Mouse (Mus musculus) macrophage (primary cell): ENCODE data around the gene Macrod1. TPM values are rescaled to one million over a fixed set of nuclear protein-coding genes. Genes with fewer than 3 reads are reported as not detected.

ENCODE experiments used
- H3K27ac ChIP-seq: fragments of 350-480 bp; formaldehyde crosslinking; 2 replicates; pipeline ENCODE4 v1.9.0; 2021
- H3K36me3 ChIP-seq: fragments of 350-480 bp; formaldehyde crosslinking; 2 replicates; pipeline ENCODE4 v1.9.0; 2021; ENCODE audit errors: inconsistent target
- H3K4me3 ChIP-seq: fragments of 350-480 bp; formaldehyde crosslinking; 2 replicates; pipeline ENCODE4 v1.9.0; 2021; ENCODE audit errors: inconsistent target
- H3K79me2 ChIP-seq: fragments of 350-480 bp; formaldehyde crosslinking; 2 replicates; pipeline ENCODE4 v1.9.0; 2021; ENCODE audit errors: inconsistent target
- WGBS: methylation state at CpG from one replicate; pipeline ENCODE4 v1.1.7; 2026; ENCODE audit warnings: inconsistent platforms; ENCODE audit not compliant: missing documents; 5-methylcytosine and 5-hydroxymethylcytosine counted together
- polyA plus RNA-seq: library from polyadenylated mRNA; stranded (reverse); fragments of 250-400 nt; gene quantifications from 3 replicates; pipeline ENCODE4 v1.2.4, GENCODE M21; 2018; ENCODE audit warnings: inconsistent platforms

The Macrod1 gene
- polyA plus RNA-seq, 1 experiment from 2014 or later = 7.3 TPM

DNA sequence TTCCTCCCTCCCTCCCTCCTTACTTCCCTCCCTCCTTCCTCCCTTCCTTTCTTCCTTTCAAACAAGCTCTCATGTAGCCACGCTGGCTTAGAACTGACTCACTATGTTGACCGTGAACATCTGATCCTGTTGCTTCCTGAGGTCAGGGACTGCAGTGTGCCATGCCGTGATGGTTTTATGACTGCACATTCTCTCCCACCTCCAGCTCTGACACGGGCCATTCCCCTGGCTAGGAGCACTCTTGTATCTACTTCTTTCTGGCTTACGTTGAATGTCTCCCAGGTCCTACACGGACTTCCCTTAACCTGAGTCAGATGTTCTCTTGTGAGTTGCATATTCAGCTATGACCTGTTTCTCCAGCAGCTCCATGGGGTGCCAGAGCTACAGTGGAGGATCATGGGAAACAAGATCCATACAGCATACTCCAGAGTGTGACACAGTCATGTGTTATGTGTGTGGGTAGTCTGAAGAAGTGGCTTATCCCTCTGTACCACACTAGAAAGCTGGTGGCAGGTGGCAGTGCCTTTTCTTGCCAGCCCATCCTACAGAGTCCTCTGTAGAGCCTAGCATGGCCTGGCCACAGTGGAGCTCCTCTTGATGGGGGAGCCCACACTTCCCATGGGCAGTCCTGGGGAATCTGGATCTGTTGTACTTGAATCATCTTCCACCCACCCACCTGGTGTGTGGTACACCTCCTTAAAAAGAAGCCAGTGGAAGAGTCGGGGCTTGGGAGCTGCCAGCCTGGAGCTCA lies 25.1 kb downstream of the Macrod1 start:
- 81% methylated on average over 7 of the region's 7 CpGs for WGBS
- Histone ChIP-seq H3K79me2 (no peaks in the 10 kb centered on the region), H3K36me3 (no peaks in the 10 kb centered on the region), H3K27ac (no peak overlapping the region), H3K4me3 (no peak overlapping the region)

DNA sequence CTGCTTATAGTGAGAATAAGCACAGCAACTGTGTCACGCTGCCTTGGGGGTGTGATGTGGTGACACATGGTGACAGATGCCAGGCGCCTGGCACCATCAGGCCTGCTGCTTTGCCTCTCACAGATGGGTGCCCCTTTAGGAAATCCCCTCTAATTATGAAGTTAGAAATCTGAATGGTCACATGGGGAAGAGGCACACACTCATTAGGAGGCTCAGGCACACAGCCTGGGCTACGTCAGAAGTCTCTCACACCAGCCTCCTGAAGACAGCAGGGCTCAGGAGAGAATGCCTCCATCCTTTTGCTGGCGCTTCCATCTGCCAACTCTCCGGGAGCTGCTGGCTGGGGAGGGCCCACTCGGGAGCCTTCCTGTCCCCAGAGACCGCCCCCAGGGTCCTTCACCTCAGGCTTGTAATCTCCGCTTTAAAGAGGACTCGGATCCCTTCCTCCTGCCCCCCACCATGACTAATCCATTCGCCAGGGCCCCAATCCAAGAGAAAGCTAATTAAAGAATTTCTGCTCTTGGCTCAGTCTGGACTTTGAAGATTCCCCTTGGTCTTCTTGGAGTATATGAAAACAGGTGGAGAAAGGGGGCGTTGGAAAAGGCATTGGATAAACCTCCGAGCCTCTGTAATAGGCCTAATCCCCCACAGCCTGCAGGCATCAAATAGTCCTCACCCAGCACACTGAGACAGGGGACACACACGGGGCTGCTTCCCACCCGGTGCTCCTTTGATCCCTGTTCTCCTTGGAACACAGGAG lies 26.6 kb downstream of the Macrod1 start:
- WGBS = 97% methylated on average over 13 of the region's 14 CpGs
- Histone ChIP-seq H3K36me3 (no peaks in the 10 kb centered on the region), H3K4me3 (no peak overlapping the region), H3K79me2 (no peaks in the 10 kb centered on the region), H3K27ac (no peak overlapping the region)

DNA sequence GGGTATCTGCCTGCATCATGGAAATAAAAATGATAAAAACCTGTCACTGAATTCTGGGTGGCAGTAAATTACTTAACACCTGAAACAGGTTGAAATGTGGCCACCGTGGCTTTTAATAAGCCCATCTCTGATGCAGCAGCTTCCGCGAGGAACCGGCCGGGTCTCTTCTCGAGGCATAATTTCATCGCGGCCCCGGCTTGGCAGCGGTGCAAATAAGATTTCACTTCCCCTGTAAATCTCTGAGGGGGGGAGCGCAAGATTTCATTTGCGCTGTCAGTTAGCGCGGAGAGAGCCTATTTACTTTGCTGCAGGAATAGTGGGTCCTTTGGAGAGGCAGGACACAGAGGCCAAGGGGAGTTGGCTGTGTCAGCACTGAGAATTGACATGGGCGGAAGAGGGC lies 28.1 kb downstream of the Macrod1 start:
- no peak overlapping the region for H3K27ac ChIP-seq
- H3K36me3 ChIP-seq = no peaks in the 10 kb centered on the region
- no peaks in the 10 kb centered on the region for H3K79me2 ChIP-seq
- 58% methylated on average over 15 of the region's 15 CpGs for WGBS
- no peak overlapping the region for H3K4me3 ChIP-seq

DNA sequence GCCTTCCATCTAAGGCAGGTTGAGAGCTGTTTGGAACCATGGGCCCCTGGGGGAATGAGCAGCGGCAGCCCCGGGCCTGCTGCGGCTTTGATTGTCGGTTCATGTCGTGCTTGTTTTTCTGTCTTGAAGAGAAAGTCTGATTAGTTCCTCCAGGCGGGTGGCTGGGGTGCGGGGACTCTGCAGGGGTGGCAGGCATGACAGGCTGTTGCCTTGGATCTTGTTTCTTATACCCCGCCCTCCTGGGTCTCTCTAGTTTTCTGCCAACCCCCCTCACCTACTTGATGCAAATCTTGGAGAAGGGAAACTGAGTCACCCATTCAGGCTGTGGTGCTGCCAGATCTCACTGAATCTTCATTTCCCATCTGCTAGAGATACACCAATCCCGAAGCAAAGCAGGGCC lies 31.9 kb downstream of the Macrod1 start:
- Histone ChIP-seq H3K79me2 (no peaks in the 10 kb centered on the region), H3K27ac (no peak overlapping the region), H3K36me3 (no peaks in the 10 kb centered on the region), H3K4me3 (no peak overlapping the region)
- WGBS = 30% methylated on average over 9 of the region's 9 CpGs

DNA sequence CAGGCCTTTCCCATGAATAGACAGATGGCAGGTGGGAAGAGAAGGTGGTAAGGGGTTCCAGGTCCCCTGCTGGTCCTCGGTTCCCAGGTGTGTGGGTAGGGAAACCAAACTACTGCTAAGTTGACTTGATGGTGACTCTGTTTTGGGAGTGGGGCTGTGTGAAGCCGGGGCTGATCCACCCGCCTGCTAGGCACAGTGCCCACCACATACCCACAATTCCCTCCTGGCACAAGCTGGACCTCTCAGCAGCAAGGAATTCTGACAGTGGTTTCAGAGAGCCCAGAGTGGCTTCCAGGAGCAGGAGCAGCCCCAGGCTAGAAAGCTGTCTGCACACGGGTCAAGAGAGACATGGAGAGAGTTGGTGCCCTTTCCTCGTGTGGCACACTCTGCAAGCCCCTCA lies 32.4 kb downstream of the Macrod1 start:
- no peaks in the 10 kb centered on the region for H3K36me3 ChIP-seq
- H3K27ac ChIP-seq = no peak overlapping the region
- no peak overlapping the region for H3K4me3 ChIP-seq
- no peaks in the 10 kb centered on the region for H3K79me2 ChIP-seq
- 93% methylated on average over 5 of the region's 5 CpGs for WGBS

DNA sequence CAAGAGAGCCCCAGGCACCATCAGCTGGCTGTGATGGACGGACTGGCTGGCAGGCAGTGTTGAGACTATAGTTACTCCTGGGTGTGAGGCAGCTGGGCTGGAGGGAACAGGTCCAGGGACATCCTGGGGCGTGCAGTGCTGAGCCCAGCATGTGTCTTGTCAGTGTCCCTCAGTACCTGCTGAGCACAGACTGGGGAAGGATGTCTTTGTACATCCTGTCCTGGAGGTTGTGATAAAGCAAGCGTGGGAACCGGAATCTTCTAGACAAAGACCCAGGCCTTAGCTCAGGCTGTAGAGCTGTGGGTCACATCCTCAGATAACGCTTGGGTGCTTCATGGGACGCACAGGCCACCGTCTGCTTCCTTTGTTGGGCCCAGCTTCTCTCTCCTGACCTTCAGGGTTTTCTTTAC lies 33.2 kb downstream of the Macrod1 start:
- 95% methylated on average over 7 of the region's 7 CpGs for WGBS
- no peaks in the 10 kb centered on the region for H3K36me3 ChIP-seq
- H3K27ac ChIP-seq = no peak overlapping the region
- no peak overlapping the region for H3K4me3 ChIP-seq
- no peaks in the 10 kb centered on the region for H3K79me2 ChIP-seq

DNA sequence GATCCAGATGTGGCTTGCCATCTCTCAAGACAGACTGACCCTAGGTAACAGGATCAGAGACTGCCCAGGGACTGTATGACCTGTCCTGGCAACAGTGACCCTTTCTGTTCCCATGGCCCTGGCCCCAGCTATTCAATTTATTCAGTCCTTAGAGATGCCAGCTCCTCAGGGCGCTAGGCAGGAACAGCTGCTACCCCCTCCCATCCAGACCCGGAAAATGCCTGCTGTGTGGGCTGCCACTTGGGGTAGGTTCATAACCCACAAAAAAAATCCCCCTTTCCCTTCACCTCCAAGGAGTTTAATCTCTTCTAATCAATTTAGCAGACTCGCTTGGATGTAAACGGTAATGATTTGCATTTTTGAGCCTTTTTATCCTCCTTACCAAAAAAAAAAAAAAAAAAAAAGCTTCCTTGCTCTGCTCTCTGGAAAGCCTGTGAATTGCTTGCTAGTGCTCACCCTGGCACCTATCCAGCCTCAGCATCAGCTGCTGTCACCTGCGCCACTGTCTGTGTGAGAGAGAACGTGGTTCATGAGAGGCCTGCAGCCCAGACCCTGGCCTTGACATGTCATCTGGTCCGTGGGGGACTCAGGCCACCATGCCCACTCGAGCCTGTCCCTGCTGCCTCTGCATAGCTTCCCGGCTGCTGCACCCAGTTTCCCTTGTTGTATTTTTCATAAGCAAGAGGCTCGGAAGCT lies 33.9 kb downstream of the Macrod1 start:
- H3K79me2 ChIP-seq = no peaks in the 10 kb centered on the region
- no peak overlapping the region for H3K4me3 ChIP-seq
- no peaks in the 10 kb centered on the region for H3K36me3 ChIP-seq
- H3K27ac ChIP-seq = no peak overlapping the region
- 71% methylated on average over 10 of the region's 10 CpGs for WGBS

DNA sequence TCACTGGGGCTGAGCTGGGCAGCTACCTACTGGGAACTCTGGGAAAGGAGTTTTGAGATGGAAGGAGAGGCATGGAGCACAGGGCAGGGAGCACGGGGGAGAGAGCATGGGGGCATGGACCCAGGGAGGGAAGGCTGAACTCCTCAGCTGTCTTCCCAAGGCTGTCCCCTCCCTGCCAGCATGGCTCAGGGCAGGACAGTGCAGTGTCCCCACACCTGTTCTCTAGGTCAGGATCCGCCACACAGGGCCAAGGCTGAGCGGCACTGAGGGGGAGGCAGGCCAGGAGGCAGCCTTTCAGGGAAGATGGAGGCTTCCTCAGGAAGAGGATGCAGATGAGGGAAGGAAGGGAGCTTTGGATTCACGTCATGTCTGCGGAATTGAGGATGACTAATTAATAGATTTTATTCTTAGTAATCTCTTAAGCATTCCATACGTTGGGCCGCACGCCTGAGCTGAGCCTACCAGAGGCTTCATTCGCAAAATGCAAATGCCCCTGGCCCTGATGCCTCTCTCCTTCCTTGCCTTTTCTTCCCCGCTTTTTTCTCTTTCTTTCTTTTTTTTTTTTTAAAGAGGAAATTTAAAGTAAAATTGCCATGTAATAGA lies 34.9 kb downstream of the Macrod1 start:
- Histone ChIP-seq H3K4me3 (no peak overlapping the region), H3K79me2 (no peaks in the 10 kb centered on the region), H3K27ac (no peak overlapping the region), H3K36me3 (no peaks in the 10 kb centered on the region)
- 88% methylated on average over 8 of the region's 10 CpGs for WGBS

DNA sequence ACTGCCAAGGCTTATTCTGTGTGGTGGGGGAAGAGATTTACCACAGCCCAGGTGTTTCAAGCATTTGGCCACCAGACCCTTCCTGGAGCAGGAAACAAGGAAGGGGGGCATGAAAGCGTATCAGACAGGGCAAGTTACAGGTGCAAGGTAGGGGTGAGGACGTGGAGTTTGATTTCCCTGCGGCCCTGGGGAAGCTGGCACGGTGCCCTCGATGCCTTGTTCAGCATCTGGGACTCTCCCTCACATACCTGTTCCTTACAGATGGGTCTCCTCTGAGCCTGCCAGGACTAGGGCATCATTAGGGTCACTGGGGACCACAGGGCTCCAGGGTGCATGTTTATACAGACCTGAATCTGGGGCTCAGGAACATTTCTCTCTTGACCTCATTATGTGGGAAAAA lies 36.1 kb downstream of the Macrod1 start:
- WGBS = 45% methylated on average over 5 of the region's 5 CpGs
- Histone ChIP-seq H3K27ac (no peak overlapping the region), H3K4me3 (no peak overlapping the region), H3K79me2 (no peaks in the 10 kb centered on the region), H3K36me3 (no peaks in the 10 kb centered on the region)

DNA sequence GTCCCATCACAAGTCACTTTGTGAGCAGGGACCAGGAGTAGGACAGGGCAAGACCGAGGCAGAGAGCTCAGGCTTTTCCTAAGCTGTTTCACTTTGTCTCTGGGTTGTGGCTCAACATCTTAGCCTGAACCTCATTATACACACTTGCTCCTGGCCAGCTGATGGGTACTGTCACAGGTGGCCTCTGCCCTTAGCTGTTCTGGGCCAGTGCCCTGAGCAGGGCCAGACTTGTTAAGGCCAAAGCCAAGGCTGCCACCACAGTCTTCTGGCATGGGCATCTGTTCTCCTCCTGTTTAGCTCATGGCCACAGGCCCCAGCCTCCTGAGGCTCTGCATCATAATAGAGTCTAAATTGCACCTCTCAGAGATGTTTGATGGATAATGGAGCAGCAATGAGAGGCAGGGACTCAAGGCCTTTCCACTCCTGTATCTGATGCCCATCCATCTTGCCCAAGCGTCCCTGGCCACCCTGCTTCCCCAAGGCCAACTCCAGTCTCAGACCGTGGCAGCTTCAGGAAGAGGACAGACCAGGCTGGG lies 43.1 kb downstream of the Macrod1 start:
- H3K27ac ChIP-seq = no peak overlapping the region
- WGBS = 90% methylated on average over 3 of the region's 3 CpGs
- no peaks in the 10 kb centered on the region for H3K79me2 ChIP-seq
- no peak overlapping the region for H3K4me3 ChIP-seq
- H3K36me3 ChIP-seq = no peaks in the 10 kb centered on the region

DNA sequence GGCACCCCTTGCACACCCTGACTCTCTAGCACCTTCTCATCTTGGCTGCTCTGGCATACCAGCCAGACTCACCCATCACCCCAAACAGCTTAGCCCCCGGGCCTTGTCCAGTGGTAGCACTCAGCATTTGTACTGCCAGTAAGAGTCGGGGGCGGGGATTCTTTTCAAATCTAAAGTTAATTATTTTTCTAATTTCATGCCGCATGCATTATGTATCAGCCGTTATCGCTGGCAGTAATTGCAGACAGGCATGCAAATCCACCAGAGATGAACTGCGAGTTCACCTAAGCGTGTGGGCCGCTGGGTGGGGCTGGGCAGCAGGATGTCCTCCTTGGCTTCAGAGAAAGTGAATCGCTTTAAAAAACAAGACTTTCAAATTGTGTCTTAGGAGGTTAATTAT lies 45.4 kb downstream of the Macrod1 start:
- H3K27ac ChIP-seq = no peak overlapping the region
- H3K79me2 ChIP-seq = no peaks in the 10 kb centered on the region
- H3K4me3 ChIP-seq = no peak overlapping the region
- no peaks in the 10 kb centered on the region for H3K36me3 ChIP-seq
- WGBS = 98% methylated on average over 10 of the region's 10 CpGs

DNA sequence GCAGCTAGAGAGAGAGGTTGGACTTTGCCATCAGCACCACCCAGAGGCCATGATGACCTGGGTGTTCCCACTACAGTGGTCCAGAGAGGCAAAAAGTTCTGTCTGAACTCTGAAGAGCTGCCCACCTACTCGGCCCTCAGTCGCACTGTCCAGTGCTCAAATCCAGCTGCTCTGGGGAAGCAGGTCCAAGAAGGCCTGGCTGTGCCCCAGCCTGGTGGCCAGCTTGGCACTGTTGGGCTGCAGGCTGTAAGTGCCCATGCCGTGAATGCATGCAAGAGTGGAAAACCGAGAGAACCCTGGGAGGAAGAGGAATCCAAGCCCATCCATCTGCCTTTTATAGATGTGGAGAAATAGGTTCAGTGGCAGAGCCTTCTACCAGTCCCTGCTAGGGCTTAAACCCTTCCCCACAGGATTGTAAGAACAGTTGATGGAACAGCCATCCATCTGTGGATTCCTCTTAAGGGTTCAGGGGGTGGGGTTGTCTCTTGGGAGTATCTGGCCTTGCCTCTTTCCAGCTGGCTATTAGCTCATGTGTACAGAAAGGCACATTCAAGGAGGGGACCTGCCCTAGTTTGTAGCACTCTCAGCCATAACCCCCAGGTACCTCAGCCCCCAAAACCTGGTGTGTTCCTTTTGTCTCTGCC lies 46.9 kb downstream of the Macrod1 start:
- H3K27ac ChIP-seq = no peak overlapping the region
- no peaks in the 10 kb centered on the region for H3K79me2 ChIP-seq
- H3K4me3 ChIP-seq = no peak overlapping the region
- WGBS = 84% methylated on average over 4 of the region's 4 CpGs
- no peaks in the 10 kb centered on the region for H3K36me3 ChIP-seq

DNA sequence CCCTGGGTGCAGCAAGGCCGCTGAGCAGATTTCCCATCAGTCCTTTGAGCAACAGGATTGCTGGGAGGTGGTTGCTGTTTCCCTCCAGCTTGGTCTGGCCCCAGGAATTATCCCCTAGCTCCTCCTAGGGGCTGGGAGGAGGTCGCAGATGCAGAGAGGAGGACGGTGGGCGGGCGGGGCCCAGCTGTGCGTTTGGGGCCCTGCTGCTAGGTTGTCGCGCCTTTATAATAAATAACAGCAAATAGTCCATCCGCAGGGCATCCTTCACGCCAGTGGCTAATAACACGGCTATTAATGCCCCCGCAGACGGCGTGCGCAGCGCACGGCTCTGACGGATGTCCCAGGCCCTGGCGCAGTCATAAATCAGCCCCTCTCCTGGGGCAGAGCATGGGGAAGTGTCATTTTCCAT lies 47.4 kb downstream of the Macrod1 start:
- Histone ChIP-seq H3K36me3 (no peaks in the 10 kb centered on the region), H3K4me3 (no peak overlapping the region), H3K79me2 (no peaks in the 10 kb centered on the region), H3K27ac (no peak overlapping the region)
- WGBS = 92% methylated on average over 19 of the region's 19 CpGs

DNA sequence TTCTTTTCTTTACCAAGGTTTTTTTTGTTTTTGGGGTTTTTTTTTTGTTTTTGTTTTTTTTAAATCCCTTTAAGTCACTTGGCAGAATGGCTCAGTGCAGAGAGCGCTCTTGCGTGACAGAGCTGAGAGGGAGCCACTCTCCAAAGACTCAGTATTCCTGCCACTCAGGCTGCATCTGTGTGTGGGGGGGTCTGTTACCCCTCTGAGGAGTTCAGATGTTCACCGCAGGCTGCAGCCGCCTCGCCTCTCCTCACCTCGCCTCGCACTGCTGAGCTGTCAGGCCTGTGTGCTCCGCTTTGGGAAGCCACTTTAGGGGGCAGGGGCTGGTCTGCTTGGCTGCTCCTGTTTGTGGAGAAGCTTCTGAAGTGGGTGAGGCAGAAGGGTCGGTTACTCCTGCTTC lies 48.9 kb downstream of the Macrod1 start, which contains the start of gene Flrt1:
Flrt1 (minus strand) TSS at position 186 of the 400 bp plus-strand sequence.
- no peak within 1 kb of the TSS for H3K27ac ChIP-seq
- no peaks in the 10 kb centered on the region for H3K79me2 ChIP-seq

More for the DNA sequence above, 48.9 kb downstream of the Macrod1 start, which contains the start of gene Flrt1:
- 94% methylated on average over 9 of the region's 9 CpGs for WGBS
- H3K4me3 ChIP-seq = no peak within 1 kb of the TSS
- no peaks in the 10 kb centered on the region for H3K36me3 ChIP-seq
